Mouse (Mus musculus) C2C12 (cell line): ENCODE measurements around the gene Scap.

ENCODE experiments used
- CTCF ChIP-seq: IDR thresholded peaks from one replicate; pipeline ENCODE4 v1.5.1; 2011; ENCODE audit not compliant: control insufficient read depth, insufficient read depth, insufficient read length
- FOSL1 ChIP-seq: IDR thresholded peaks from one replicate; pipeline ENCODE4 v1.8.0; 2011; ENCODE audit warnings: mild to moderate bottlenecking, low read length; ENCODE audit not compliant: poor library complexity, insufficient read depth, severe bottlenecking
- MAX ChIP-seq: IDR thresholded peaks from one replicate; pipeline ENCODE4 v1.6.1; 2011; ENCODE audit warnings: mild to moderate bottlenecking, control low read depth

DNA sequence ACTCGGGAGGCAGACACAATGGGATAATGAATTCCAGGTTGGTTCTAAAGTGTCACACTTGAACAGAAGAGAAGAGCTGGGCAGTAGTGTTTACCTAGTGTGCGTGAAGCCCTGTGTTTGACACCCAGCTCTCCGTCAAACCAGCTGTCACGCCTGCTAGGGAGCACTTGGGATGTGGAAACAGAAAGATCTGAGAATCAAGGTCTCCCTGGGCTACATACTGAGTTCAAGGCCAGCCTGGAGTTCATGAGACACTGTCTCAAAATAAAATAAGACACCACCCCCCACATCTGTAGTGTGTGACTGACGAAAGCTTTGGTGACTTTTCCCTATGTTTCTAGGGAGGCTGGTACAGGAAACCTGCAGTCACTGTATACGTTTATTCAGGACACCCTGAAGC is 17.7 kb upstream of the Scap start:
- TF ChIP-seq CTCF = no peak
- TF ChIP-seq FOSL1 = no peak
- no peak for TF ChIP-seq MAX
